ENCODE assay signal across 1 mouse cellular context in the genomic region with DNA sequence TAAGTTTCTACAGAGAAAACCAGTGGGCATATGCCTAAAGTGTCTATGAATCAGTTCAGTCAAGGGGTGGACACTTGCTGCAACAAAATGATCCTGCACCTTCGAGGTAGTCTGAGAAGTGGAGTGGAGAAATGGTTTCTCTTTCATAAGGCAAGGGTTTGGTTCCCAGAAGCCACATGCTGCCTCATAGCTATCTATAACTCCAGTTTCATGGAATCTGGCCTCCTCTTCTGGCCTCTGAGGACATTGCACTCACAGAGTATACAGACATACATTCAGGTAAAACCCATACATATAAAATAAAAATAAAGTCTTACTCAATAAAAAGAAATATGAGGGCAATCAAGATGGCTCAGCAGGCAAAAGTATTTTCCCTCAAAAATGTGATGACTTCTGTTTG.
TF ChIP-seq lines count a peak whose summit lies in the region.

No protein-coding gene starts in this region.

TF ChIP-seq in CH12.LX, 34 proteins besides CTCF, POLR2A, EP300 and RAD21 (continued from another document):
- TF ChIP-seq TBP (conservative IDR thresholded peaks at IDR 0.05; ENCODE audit: low read depth, low read length), result 0 out of 2 replicates have a peak, but pooled peaks have one; percentile 45
- no peak for TF ChIP-seq ZNF384 (IDR thresholded peaks at IDR 0.05; ENCODE audit: low read depth, low read length)
- TF ChIP-seq TCF12 (IDR thresholded peaks at IDR 0.05; ENCODE audit: low read depth, low read length), result no peak
- no peak for TF ChIP-seq ZMIZ1 (IDR thresholded peaks at IDR 0.05; ENCODE audit: low read depth, low read length)
- no peak for TF ChIP-seq CHD1 (IDR thresholded peaks at IDR 0.05; ENCODE audit: low read depth, low read length)
- TF ChIP-seq NRF1 (IDR thresholded peaks at IDR 0.05; ENCODE audit: low read depth, low read length), result no peak
- no peak for TF ChIP-seq MAFK (IDR thresholded peaks at IDR 0.05; ENCODE audit: insufficient replicate concordance, low read length)
- TF ChIP-seq JUN (IDR thresholded peaks at IDR 0.05; ENCODE audit: insufficient read depth, low read depth, low read length), result no peak
- TF ChIP-seq RCOR1 (conservative IDR thresholded peaks at IDR 0.05; ENCODE audit: low read depth, low read length), result no peak
- TF ChIP-seq ETS1 (conservative IDR thresholded peaks at IDR 0.05; ENCODE audit: low read depth, low read length), result no peak
- no peak for TF ChIP-seq USF2 (conservative IDR thresholded peaks at IDR 0.05; ENCODE audit: low read depth, low read length)
- TF ChIP-seq BHLHE40 (IDR thresholded peaks at IDR 0.05; ENCODE audit: low read depth, low read length), result peak; percentile 43; the same call in 1 of the 2 replicates
- TF ChIP-seq PAX5 (IDR thresholded peaks at IDR 0.05; ENCODE audit: low read length), result no peak
